Mouse (Mus musculus): ENCODE measurements around the gene Usp43. TPM values are rescaled to one million over a fixed set of nuclear protein-coding genes. Genes with fewer than 3 reads are reported as not detected.
A peak's percentile ranks its signal among the peaks of the same experiment; 100 is the strongest.

Gene Usp43
- polyA plus RNA-seq, 1 experiment from 2014 or later, result 0.24 TPM

GRCm38 (mm10) chr11:67923720-67924119, 1.8 kb upstream of the Usp43 start:
- H3K9me3 ChIP-seq, result no peaks in the 10 kb centered on the region
- no peak for DNase-seq (ENCODE audit: low spot score)
- whole genome bisulfite sequencing, result 84% methylated on average over 5 of the region's 5 CpGs
- no peak overlapping the region for H3K4me3 ChIP-seq
- no peaks in the 10 kb centered on the region for H3K36me3 ChIP-seq
- H3K27me3 ChIP-seq (ENCODE audit: insufficient read depth, poor library complexity, severe bottlenecking), result peaks cover 35% of the 10 kb centered on the region
- H3K27ac ChIP-seq, result no peak overlapping the region
- H3K4me1 ChIP-seq, result peaks cover 27% of the 10 kb centered on the region

GRCm38 (mm10) chr11:67922755-67923125, 787 bp upstream of the Usp43 start:
- Histone ChIP-seq H3K36me3 (no peaks in the 10 kb centered on the region), H3K4me3 (peak overlapping the region; percentile 91), H3K27me3 (ENCODE audit: insufficient read depth, poor library complexity, severe bottlenecking) (peaks cover 35% of the 10 kb centered on the region), H3K4me1 (peaks cover 27% of the 10 kb centered on the region), H3K27ac (peak overlapping the region; percentile 85; the same call in 1 of the 2 replicates), H3K9me3 (no peaks in the 10 kb centered on the region)
- peak; percentile 91 for DNase-seq (ENCODE audit: low spot score)
- under 1% methylated on average over 12 of the region's 12 CpGs for WGBS

GRCm38 (mm10) chr11:67921091-67921826, 694 bp downstream of the Usp43 start:
- no peaks in the 10 kb centered on the region for H3K9me3 ChIP-seq
- WGBS, result 2% methylated on average over 47 of the region's 47 CpGs
- H3K27ac ChIP-seq, result peak overlapping the region; percentile 85
- H3K4me1 ChIP-seq, result peaks cover 22% of the 10 kb centered on the region
- no peaks in the 10 kb centered on the region for H3K36me3 ChIP-seq
- peak; percentile 80 for DNase-seq (ENCODE audit: low spot score)
- H3K4me3 ChIP-seq, result peak overlapping the region; percentile 91
- H3K27me3 ChIP-seq (ENCODE audit: insufficient read depth, poor library complexity, severe bottlenecking), result peaks cover 35% of the 10 kb centered on the region

GRCm38 (mm10) chr11:67920226-67920960, 1.6 kb downstream of the Usp43 start:
- no peaks in the 10 kb centered on the region for H3K9me3 ChIP-seq
- peaks cover 20% of the 10 kb centered on the region for H3K4me1 ChIP-seq
- H3K4me3 ChIP-seq, result no peak overlapping the region
- H3K27ac ChIP-seq, result no peak overlapping the region
- 30% methylated on average over 9 of the region's 9 CpGs for WGBS
- peaks cover 35% of the 10 kb centered on the region for H3K27me3 ChIP-seq (ENCODE audit: insufficient read depth, poor library complexity, severe bottlenecking)
- no peaks in the 10 kb centered on the region for H3K36me3 ChIP-seq
- DNase-seq (ENCODE audit: low spot score), result no peak

- Histone ChIP-seq H3K27ac (no peak overlapping the region), H3K27me3 (ENCODE audit: insufficient read depth, poor library complexity, severe bottlenecking) (peaks cover 35% of the 10 kb centered on the region), H3K4me1 (peaks cover 20% of the 10 kb centered on the region), H3K9me3 (no peaks in the 10 kb centered on the region), H3K36me3 (no peaks in the 10 kb centered on the region), H3K4me3 (no peak overlapping the region)
- WGBS, result 38% methylated on average over 5 of the region's 5 CpGs
- DNase-seq (ENCODE audit: low spot score), result no peak
Measured at GRCm38 (mm10) chr11:67919593-67919992, 2.4 kb downstream of the Usp43 start.

GRCm38 (mm10) chr11:67917126-67917525, 4.8 kb downstream of the Usp43 start:
- H3K27me3 ChIP-seq (ENCODE audit: insufficient read depth, poor library complexity, severe bottlenecking), result peaks cover 33% of the 10 kb centered on the region
- H3K36me3 ChIP-seq, result no peaks in the 10 kb centered on the region
- H3K4me3 ChIP-seq, result no peak overlapping the region
- H3K27ac ChIP-seq, result no peak overlapping the region
- peaks cover 17% of the 10 kb centered on the region for H3K4me1 ChIP-seq
- no peaks in the 10 kb centered on the region for H3K9me3 ChIP-seq
- WGBS, result 65% methylated on average over 3 of the region's 3 CpGs
- no peak for DNase-seq (ENCODE audit: low spot score)

GRCm38 (mm10) chr11:67911074-67911473, 10.9 kb downstream of the Usp43 start:
- H3K4me1 ChIP-seq, result no peaks in the 10 kb centered on the region
- no peak overlapping the region for H3K4me3 ChIP-seq
- no peaks in the 10 kb centered on the region for H3K27me3 ChIP-seq (ENCODE audit: insufficient read depth, poor library complexity, severe bottlenecking)
- H3K9me3 ChIP-seq, result no peaks in the 10 kb centered on the region
- no peak for DNase-seq (ENCODE audit: low spot score)
- 85% methylated on average over 5 of the region's 5 CpGs for WGBS
- no peak overlapping the region for H3K27ac ChIP-seq
- H3K36me3 ChIP-seq, result no peaks in the 10 kb centered on the region

GRCm38 (mm10) chr11:67903756-67904155, 18.2 kb downstream of the Usp43 start:
- Histone ChIP-seq H3K27me3 (ENCODE audit: insufficient read depth, poor library complexity, severe bottlenecking) (no peaks in the 10 kb centered on the region), H3K36me3 (no peaks in the 10 kb centered on the region), H3K27ac (no peak overlapping the region), H3K4me3 (no peak overlapping the region), H3K4me1 (no peaks in the 10 kb centered on the region), H3K9me3 (no peaks in the 10 kb centered on the region)
- no peak for DNase-seq (ENCODE audit: low spot score)
- WGBS, result 88% methylated on average over 4 of the region's 4 CpGs

- no peaks in the 10 kb centered on the region for H3K27me3 ChIP-seq (ENCODE audit: insufficient read depth, poor library complexity, severe bottlenecking)
- no peaks in the 10 kb centered on the region for H3K36me3 ChIP-seq
- H3K4me3 ChIP-seq, result no peak overlapping the region
- H3K4me1 ChIP-seq, result no peaks in the 10 kb centered on the region
- H3K9me3 ChIP-seq, result no peaks in the 10 kb centered on the region
- WGBS, result 57% methylated on average over 8 of the region's 8 CpGs
- H3K27ac ChIP-seq, result no peak overlapping the region
- DNase-seq (ENCODE audit: low spot score), result no peak
Measured at GRCm38 (mm10) chr11:67897064-67897560, 24.8 kb downstream of the Usp43 start.

- Histone ChIP-seq H3K27ac (no peak overlapping the region), H3K4me1 (no peaks in the 10 kb centered on the region), H3K36me3 (no peaks in the 10 kb centered on the region), H3K9me3 (no peaks in the 10 kb centered on the region), H3K27me3 (ENCODE audit: insufficient read depth, poor library complexity, severe bottlenecking) (no peaks in the 10 kb centered on the region), H3K4me3 (no peak overlapping the region)
- DNase-seq (ENCODE audit: low spot score), result no peak
- WGBS, result 75% methylated on average over 7 of the region's 7 CpGs
Measured at GRCm38 (mm10) chr11:67895641-67896040, 26.3 kb downstream of the Usp43 start.

- DNase-seq (ENCODE audit: low spot score), result no peak
- H3K27ac ChIP-seq, result no peak overlapping the region
- no peaks in the 10 kb centered on the region for H3K36me3 ChIP-seq
- WGBS, result 45% methylated on average over 5 of the region's 5 CpGs
- no peaks in the 10 kb centered on the region for H3K27me3 ChIP-seq (ENCODE audit: insufficient read depth, poor library complexity, severe bottlenecking)
- no peak overlapping the region for H3K4me3 ChIP-seq
- H3K9me3 ChIP-seq, result no peaks in the 10 kb centered on the region
- no peaks in the 10 kb centered on the region for H3K4me1 ChIP-seq
Measured at GRCm38 (mm10) chr11:67888521-67888920, 33.4 kb downstream of the Usp43 start.

GRCm38 (mm10) chr11:67885921-67886320, 36.0 kb downstream of the Usp43 start:
- no peak overlapping the region for H3K27ac ChIP-seq
- WGBS, result 87% methylated on average over 2 of the region's 2 CpGs
- H3K36me3 ChIP-seq, result no peaks in the 10 kb centered on the region
- no peaks in the 10 kb centered on the region for H3K27me3 ChIP-seq (ENCODE audit: insufficient read depth, poor library complexity, severe bottlenecking)
- no peaks in the 10 kb centered on the region for H3K9me3 ChIP-seq
- no peak for DNase-seq (ENCODE audit: low spot score)
- no peaks in the 10 kb centered on the region for H3K4me1 ChIP-seq
- no peak overlapping the region for H3K4me3 ChIP-seq

GRCm38 (mm10) chr11:67865521-67866197, 56.3 kb downstream of the Usp43 start:
- Histone ChIP-seq H3K9me3 (no peaks in the 10 kb centered on the region), H3K36me3 (no peaks in the 10 kb centered on the region), H3K27me3 (ENCODE audit: insufficient read depth, poor library complexity, severe bottlenecking) (no peaks in the 10 kb centered on the region), H3K27ac (no peak overlapping the region), H3K4me3 (no peak overlapping the region), H3K4me1 (peaks cover 12% of the 10 kb centered on the region)
- DNase-seq (ENCODE audit: low spot score), result peak; percentile 17
- WGBS, result 82% methylated on average over 9 of the region's 9 CpGs

All from heart, embryonic 10.5 days (tissue).